ENCODE assay signal across 7 mouse cellular contexts in genomic region chr9:37349050-37349449, GRCm38 (mm10). TPM values are rescaled to one million over a fixed set of nuclear protein-coding genes. Genes with fewer than 3 reads are reported as not detected.
DNase-seq lines count a peak whose midpoint lies in the region; ATAC-seq and TF ChIP-seq lines count a peak whose summit lies in the region.

No protein-coding gene starts in this region.

- WGBS in forebrain, embryonic 12.5 days = 90% methylated on average over 3 of the region's 3 CpGs
- 92% methylated on average over 3 of the region's 3 CpGs for WGBS in limb, embryonic 14.5 days
- 93% methylated on average over 3 of the region's 3 CpGs for WGBS in stomach, embryonic 15.5 days

- H3K27ac ChIP-seq in forebrain, embryonic 12.5 days = 0 out of 2 replicates have a peak overlapping the region, but pooled peaks have one; percentile 90
- peak overlapping the region; percentile 87; the same call in 1 of the 2 replicates for H3K27ac ChIP-seq in limb, embryonic 14.5 days (replicated peaks; ENCODE audit: low read depth, low read length)
- no peak overlapping the region for H3K27ac ChIP-seq in stomach, embryonic 15.5 days

- H3K4me2 ChIP-seq in forebrain, embryonic 12.5 days = peak overlapping the region; percentile 85
- peak overlapping the region; percentile 85 for H3K4me2 ChIP-seq in limb, embryonic 14.5 days (replicated peaks; ENCODE audit: low read depth, low read length, severe bottlenecking)
- peak overlapping the region; percentile 85 for H3K4me2 ChIP-seq in stomach, embryonic 15.5 days

- H3K4me3 ChIP-seq in megakaryocyte, embryonic 14.5 days (replicated peaks) = peak overlapping the region; percentile 91
- peak overlapping the region; percentile 72 for H3K4me3 ChIP-seq in forebrain, embryonic 12.5 days (replicated peaks)
- peak overlapping the region; percentile 57 for H3K4me3 ChIP-seq in limb, embryonic 14.5 days (replicated peaks; ENCODE audit: low read length)
- H3K4me3 ChIP-seq in stomach, embryonic 15.5 days (replicated peaks) = peak overlapping the region; percentile 85

- H3K9ac ChIP-seq in forebrain, embryonic 12.5 days = 0 out of 2 replicates have a peak overlapping the region, but pooled peaks have one; percentile 83
- peak overlapping the region; percentile 85; the same call in 1 of the 2 replicates for H3K9ac ChIP-seq in limb, embryonic 14.5 days (ENCODE audit: low read depth, low read length, severe bottlenecking)
- no peak overlapping the region for H3K9ac ChIP-seq in stomach, embryonic 15.5 days

- H3K9me3 ChIP-seq in megakaryocyte, embryonic 14.5 days = no peaks in the 10 kb centered on the region
- H3K9me3 ChIP-seq in forebrain, embryonic 12.5 days = no peaks in the 10 kb centered on the region
- H3K9me3 ChIP-seq in limb, embryonic 14.5 days (ENCODE audit: control insufficient read depth, low read length) = no peaks in the 10 kb centered on the region
- H3K9me3 ChIP-seq in stomach, embryonic 15.5 days = no peaks in the 10 kb centered on the region

- H3K4me1 ChIP-seq in megakaryocyte, embryonic 14.5 days = peaks cover 17% of the 10 kb centered on the region
- H3K4me1 ChIP-seq in forebrain, embryonic 12.5 days = peaks cover 15% of the 10 kb centered on the region
- peaks cover 11% of the 10 kb centered on the region for H3K4me1 ChIP-seq in limb, embryonic 14.5 days (ENCODE audit: control insufficient read depth, insufficient read depth, low read length)
- no peaks in the 10 kb centered on the region; the same call in 1 of the 2 replicates for H3K4me1 ChIP-seq in stomach, embryonic 15.5 days

- no peak for TF ChIP-seq POLR2A in limb, embryonic 14.5 days (IDR thresholded peaks at IDR 0.05; ENCODE audit: borderline replicate concordance, extremely low read depth, insufficient read depth, insufficient read length)

- peaks cover 6% of the 10 kb centered on the region for H3K36me3 ChIP-seq in megakaryocyte, embryonic 14.5 days (replicated peaks; ENCODE audit: low read length)
- peaks cover 2% of the 10 kb centered on the region; the same call in 1 of the 2 replicates for H3K36me3 ChIP-seq in forebrain, embryonic 12.5 days (replicated peaks)
- no peaks in the 10 kb centered on the region for H3K36me3 ChIP-seq in limb, embryonic 14.5 days (ENCODE audit: control insufficient read depth, insufficient read depth, low read length)
- H3K36me3 ChIP-seq in stomach, embryonic 15.5 days = no peaks in the 10 kb centered on the region

- H3K27me3 ChIP-seq in megakaryocyte, embryonic 14.5 days (replicated peaks) = no peaks in the 10 kb centered on the region
- no peaks in the 10 kb centered on the region for H3K27me3 ChIP-seq in forebrain, embryonic 12.5 days
- no peaks in the 10 kb centered on the region for H3K27me3 ChIP-seq in limb, embryonic 14.5 days (ENCODE audit: control insufficient read depth, insufficient read depth, low read length)
- H3K27me3 ChIP-seq in stomach, embryonic 15.5 days (replicated peaks) = no peaks in the 10 kb centered on the region

- no peak for ATAC-seq in megakaryocyte, adult 5-6 weeks (ENCODE audit: poor library complexity, severe bottlenecking)
- ATAC-seq in forebrain, embryonic 12.5 days (ENCODE audit: low FRiP score) = 0 out of 2 replicates have a peak, but pooled peaks have one; percentile 0
- ATAC-seq in limb, embryonic 14.5 days (ENCODE audit: low FRiP score, low read depth) = no peak
- ATAC-seq in stomach, embryonic 15.5 days (ENCODE audit: insufficient read depth, low FRiP score, low read depth) = no peak

- DNase-seq in limb, embryonic 14.5 days (ENCODE audit: low spot score) = no peak
- no peak for DNase-seq in adrenal gland, postnatal 10 days
- no peak for DNase-seq in left cerebral cortex, adult 9 months (ENCODE audit: low spot score in 2 of 2)

RNA-seq across cellular contexts. Expression of gene Ccdc15, which starts 0.8 kb away (rescaled TPM):
- polyA plus RNA-seq in megakaryocyte, embryonic 14.5 days (2012; ENCODE audit: insufficient read depth, low replicate concordance) = 2.8 TPM in 1 of 2 replicates, not detected in the other
- 6.0 and 9.2 TPM in 2 replicates for total RNA-seq in megakaryocyte, adult 5-6 weeks (2015)
- 6.7 and 8.3 TPM in 2 replicates for total RNA-seq in megakaryocyte, adult 5-6 weeks (2017)
- polyA plus RNA-seq in forebrain, embryonic 12.5 days (2016; fragmentation: Nextera tagmentation; extraction: Ambion mirVana) = 11.1 and 11.6 TPM in 2 replicates
- polyA plus RNA-seq in limb, embryonic 14.5 days (2012; rRNA removed) = 3.3 and 4.6 TPM in 2 replicates
- 6.0 and 6.4 TPM in 2 replicates for polyA plus RNA-seq in limb, embryonic 14.5 days (2014; fragmentation: Nextera tagmentation; extraction: Ambion mirVana)
- 6.3 and 6.8 TPM in 2 replicates for polyA plus RNA-seq in stomach, embryonic 15.5 days (2015; fragmentation: Nextera tagmentation; extraction: Ambion mirVana)
- 1 to 10 TPM; 2.4 to 4.0 TPM for total RNA-seq in adrenal gland, postnatal 10 days (2021)

RNA-seq across cellular contexts. Expression of gene Hepacam, which starts 18.1 kb away (rescaled TPM):
- not detected in 2 replicates for polyA plus RNA-seq in megakaryocyte, embryonic 14.5 days (2012; ENCODE audit: insufficient read depth, low replicate concordance)
- total RNA-seq in megakaryocyte, adult 5-6 weeks (2015) = not detected in 2 replicates
- not detected in 2 replicates for total RNA-seq in megakaryocyte, adult 5-6 weeks (2017)
- polyA plus RNA-seq in forebrain, embryonic 12.5 days (2016; fragmentation: Nextera tagmentation; extraction: Ambion mirVana) = 0.08 and 0.18 TPM in 2 replicates
- polyA plus RNA-seq in limb, embryonic 14.5 days (2012; rRNA removed) = 0.05 and 0.11 TPM in 2 replicates
- 0.10 TPM in 1 of 2 replicates, not detected in the other for polyA plus RNA-seq in limb, embryonic 14.5 days (2014; fragmentation: Nextera tagmentation; extraction: Ambion mirVana)
- 0.06 and 0.14 TPM in 2 replicates for polyA plus RNA-seq in stomach, embryonic 15.5 days (2015; fragmentation: Nextera tagmentation; extraction: Ambion mirVana)
- under 1 TPM; 0.21 to 0.33 TPM for total RNA-seq in adrenal gland, postnatal 10 days (2021)

RNA-seq across cellular contexts. Expression of gene Robo4, which starts 52.6 kb away (rescaled TPM):
- polyA plus RNA-seq in megakaryocyte, embryonic 14.5 days (2012; ENCODE audit: insufficient read depth, low replicate concordance) = not detected in 2 replicates
- total RNA-seq in megakaryocyte, adult 5-6 weeks (2015) = not detected in 2 replicates
- total RNA-seq in megakaryocyte, adult 5-6 weeks (2017) = not detected in 2 replicates
- polyA plus RNA-seq in forebrain, embryonic 12.5 days (2016; fragmentation: Nextera tagmentation; extraction: Ambion mirVana) = 4.8 and 5.4 TPM in 2 replicates
- polyA plus RNA-seq in limb, embryonic 14.5 days (2012; rRNA removed) = 13.2 and 17.6 TPM in 2 replicates
- 12.4 and 13.8 TPM in 2 replicates for polyA plus RNA-seq in limb, embryonic 14.5 days (2014; fragmentation: Nextera tagmentation; extraction: Ambion mirVana)
- polyA plus RNA-seq in stomach, embryonic 15.5 days (2015; fragmentation: Nextera tagmentation; extraction: Ambion mirVana) = 9.9 and 11.3 TPM in 2 replicates
- total RNA-seq in adrenal gland, postnatal 10 days (2021) = 10 to 100 TPM; 24.9 to 28.4 TPM
